Mouse (Mus musculus): ENCODE measurements around the gene Gga1.
"Not testable (repeated sequence)": the region's sequence is repeated elsewhere in the genome, so short reads cannot be mapped to it uniquely, and the experiment has no call there.

Gga1 gene

DNA sequence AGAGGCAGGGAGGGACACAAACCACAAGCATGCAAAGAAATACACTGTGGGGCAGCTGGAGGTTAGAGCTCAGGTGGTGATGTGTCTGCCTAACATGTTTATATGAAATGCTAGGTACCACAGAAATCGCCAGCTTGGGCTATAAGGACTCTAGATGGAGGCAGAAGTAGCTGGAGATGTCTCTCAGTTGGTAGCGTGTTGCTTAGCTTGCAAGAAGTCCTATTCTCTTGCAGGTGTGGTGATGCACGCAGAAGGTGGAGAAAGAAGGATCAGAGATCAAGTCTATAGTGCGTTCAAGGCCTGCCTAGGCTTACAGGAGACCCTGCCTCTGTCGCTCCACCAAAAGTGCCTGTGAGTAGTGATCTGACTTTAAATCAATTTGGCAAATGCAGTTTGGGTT lies 1.5 kb upstream of the Gga1 start:
- no peak for DNase-seq (ENCODE audit: extremely low spot score)

DNA sequence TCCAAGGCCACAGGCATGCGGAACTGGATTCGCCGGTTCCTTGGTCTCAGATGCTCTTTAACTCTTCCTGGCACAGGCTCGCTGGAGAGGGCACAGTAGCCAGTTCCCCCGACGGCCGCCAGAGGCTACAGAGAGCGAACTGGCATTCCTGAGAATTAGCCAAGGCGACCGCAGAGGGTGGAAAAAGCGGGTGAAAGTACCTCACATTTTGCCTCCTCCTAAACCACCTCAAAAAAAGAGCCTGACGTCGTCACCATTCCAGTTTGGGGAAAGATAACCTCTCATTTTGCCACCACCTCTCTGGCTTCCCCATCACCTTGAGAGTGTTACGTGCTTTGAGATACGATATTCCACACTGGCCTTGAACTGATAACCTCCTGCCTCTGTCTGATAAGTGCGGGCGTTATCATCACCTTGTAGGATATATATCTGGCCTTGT lies 713 bp upstream of the Gga1 start:
- peak; percentile 87 for DNase-seq (ENCODE audit: extremely low spot score)

DNA sequence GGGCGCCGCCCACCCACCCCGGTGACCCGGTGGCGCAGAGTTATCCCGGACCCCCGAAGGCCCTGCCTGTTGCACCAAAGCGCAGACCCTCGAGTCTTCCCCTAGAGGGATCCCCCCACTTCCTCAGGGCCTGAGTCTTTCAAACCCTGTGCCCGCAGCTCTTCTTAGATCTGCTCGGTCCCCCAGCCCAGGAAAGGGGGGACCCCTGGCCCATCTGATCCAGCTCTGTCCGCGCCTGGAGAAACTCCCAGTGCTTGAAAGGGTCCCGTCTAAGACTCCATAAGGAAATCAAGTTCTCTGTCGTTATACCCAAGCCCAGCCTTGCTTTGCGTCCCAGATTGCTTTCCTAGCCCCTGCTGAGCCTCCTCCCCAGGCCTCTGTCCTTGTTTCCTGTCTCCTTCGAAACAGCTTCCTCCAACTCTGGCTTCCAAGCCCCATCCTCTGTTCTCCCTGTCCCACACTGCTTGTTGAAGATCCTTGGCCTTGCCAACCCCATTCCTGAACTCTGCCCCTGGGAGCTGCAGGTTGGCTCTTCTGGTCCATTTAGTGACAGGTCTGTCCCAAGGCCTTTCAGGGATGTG lies 910 bp downstream of the Gga1 start:
- DNase-seq (ENCODE audit: extremely low spot score), result no peak

DNA sequence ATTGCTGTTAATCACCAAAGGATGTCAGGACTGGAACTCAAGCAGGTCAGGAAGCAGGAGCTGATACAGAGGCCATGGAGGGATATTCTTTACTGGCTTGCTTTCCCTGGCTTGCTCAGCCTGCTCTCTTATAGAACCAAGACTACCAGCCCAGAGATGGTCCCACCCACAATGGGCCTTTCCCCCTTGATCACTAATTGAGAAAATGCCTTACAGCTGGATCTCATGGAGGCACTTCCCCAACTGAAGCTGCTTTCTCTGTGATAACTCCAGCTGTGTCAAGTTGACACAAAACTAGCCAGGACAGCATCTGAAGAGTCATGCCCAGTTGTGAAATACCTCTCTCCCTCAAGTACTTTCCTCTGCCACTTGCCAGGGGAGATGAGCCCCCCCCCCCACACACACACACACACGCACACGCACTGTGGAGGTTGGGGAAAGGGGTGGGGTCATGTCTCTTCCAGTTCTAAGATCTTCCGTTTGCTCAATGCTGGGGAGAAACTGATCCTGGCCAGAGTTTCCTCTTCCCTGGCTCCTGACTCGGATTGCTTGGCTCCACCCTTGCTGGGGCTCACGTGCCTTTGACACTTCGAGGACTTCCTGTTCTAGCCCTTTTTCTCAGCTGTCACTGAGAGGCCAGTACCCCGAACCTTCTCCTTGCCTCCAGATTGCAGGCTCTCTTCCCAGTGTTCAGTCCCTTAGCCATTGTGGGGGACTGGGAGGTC lies 2.0 kb downstream of the Gga1 start:
- DNase-seq (ENCODE audit: extremely low spot score), result not testable (repeated sequence)

DNA sequence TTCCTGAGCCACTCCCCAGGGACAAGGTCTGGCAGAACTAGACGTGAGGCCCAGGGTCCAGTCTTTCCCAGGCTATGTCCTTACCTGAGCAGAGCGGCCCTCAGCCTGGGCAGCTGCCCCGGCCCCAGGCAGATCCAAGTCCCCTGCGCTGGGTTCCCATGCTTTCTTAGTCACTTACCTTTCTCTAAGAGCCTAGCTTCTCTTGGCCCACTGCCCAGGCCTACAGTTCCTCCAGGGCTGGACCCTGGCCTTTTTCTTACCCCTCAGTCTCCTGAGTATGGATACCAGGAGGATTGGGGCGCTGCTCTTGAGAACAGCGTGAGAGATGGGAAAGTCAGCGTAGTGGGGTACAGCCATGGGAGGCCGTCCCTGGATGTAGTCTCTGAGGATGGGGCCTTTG lies 3.4 kb downstream of the Gga1 start:
- no peak for DNase-seq (ENCODE audit: extremely low spot score)

DNA sequence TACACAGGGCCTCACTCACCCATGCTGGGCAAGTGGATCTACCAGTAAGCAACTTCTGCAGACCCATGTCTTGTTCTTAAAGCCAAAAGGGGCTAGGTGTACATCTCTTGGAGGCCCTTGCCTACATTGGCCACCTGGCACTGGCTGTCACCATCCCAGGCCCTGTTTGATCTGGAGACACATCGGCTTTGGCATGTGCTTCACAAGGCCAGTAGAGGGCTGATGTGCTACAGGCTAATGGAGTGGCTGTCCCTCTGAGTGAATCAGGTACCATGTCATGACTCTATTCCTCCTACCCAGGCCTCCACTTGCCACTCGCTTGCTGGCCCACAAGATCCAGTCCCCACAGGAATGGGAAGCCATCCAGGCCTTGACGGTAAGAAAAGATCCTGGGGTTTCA lies 4.8 kb downstream of the Gga1 start:
- DNase-seq (ENCODE audit: extremely low spot score), result no peak

DNA sequence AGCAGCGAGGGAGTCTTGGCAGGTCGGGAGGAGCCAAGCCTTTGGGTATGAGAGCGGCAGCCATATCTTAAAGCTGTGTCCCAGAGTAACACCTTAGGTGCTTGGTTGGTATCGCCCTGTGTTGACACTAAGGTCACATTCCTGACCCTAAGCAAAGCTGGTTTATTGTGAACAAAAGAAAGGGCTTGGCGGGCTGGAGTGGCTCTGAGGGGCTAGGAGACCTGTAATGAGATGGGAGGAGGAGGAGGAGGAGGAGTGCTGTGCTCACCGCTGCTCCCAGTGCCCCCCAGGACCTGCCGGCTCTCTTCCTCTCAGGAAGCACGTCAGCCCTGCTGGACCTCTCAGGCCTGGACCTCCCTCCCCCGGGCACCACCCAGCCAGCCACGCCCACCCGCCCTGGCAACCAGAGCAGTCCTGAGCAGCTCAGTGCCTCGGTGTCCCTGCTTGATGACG lies 12.4 kb downstream of the Gga1 start:
- DNase-seq (ENCODE audit: extremely low spot score), result peak; percentile 49

DNA sequence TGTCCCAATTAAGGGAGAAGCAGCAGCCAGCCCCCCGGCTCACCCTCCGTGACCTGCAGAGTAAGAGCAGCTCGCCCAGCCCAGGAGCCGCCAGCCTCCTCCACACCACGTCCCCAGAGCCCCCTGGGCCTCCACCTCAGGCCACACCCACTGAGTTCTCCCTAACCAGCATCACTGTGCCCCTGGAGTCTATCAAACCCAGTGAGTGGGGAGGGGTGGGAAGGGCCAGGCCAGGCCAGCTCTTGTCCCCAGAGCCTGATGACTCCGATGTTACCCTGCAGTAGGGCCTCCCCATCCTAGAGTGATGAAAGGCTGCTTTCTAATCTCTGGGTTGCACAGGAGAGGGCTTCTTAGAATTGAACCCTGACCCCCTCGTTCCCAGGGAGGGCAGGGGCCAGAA lies 15.4 kb downstream of the Gga1 start:
- no peak for DNase-seq (ENCODE audit: extremely low spot score)

DNA sequence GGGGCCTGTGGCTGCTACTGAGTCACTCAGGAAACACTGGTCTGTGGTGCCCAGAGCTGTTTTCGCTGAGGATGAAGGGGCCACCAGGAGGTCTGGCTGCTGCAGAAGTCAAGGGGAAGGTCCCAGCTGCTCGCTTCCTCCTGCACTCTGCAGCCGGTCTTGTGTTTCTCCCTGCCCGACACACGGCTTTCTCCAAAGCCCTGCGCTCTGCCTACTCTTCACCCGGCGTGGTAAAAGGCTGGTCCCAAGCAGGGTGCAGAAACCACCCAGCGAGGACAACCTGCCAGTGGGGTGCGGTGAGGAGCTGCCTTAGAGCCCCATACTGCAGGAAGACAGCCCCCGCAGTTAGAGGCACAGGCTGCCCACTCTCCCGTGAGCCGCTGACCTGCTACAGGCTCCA lies 17.7 kb downstream of the Gga1 start:
- no peak for DNase-seq (ENCODE audit: extremely low spot score)

DNA sequence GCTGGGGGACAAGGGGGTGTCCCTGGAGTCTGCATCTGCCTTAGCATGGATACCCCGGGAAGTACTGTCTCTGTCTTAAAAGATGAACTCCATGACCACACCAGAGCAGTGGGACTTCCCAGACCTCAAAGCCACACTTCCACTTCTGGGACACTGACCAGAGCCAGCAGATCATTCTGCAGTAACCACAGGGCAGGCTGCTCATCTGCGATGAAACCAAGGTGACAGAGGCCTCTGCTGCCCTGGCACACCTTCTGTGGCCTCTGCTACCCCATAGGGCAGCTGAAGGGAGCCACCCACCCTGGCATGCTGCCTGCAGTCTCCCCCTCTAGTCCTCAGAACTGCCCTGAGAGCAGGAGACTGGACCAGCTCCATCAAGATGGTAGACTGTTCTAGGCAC lies 18.8 kb downstream of the Gga1 start:
- DNase-seq (ENCODE audit: extremely low spot score), result no peak

DNA sequence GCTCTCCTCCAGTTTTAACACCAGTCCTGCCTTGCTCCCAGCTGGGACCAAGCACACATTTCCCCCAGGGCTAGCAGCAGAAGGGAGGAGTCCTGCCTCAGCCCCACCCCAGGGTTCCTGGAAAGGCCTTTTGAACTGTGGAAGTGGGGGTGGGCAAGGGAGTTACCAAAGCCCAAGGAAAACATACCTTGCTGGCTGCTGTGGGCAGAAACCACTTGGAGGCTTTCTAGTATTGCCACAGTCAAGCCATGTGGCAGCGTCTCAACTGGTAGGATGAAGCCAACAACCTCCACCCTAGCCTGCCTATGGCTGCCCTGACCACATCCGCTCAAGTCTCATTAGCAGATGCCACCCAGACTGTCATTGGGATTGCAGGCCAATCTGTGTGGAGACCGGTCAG lies 19.2 kb downstream of the Gga1 start:
- DNase-seq (ENCODE audit: extremely low spot score), result no peak

DNA sequence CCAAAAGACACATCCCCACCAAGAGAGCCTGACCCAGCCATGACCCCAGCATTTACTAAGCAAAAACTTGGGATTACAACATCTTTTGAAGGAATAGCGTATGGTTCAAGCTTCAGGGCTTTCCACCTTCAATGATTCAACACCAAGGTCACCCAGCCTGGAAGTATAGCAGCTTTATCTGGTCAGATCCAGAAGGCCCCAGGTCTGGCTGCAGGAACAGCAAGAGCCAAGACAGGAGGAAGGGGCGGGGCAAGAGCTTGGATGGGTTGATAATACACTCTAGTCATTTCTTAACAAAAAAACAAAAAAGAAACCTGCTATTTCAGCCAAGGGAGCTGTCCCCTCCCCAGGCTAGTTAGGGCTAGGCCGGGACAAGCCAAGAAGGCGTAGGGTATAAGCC lies 20.5 kb downstream of the Gga1 start:
- no peak for DNase-seq (ENCODE audit: extremely low spot score)

DNA sequence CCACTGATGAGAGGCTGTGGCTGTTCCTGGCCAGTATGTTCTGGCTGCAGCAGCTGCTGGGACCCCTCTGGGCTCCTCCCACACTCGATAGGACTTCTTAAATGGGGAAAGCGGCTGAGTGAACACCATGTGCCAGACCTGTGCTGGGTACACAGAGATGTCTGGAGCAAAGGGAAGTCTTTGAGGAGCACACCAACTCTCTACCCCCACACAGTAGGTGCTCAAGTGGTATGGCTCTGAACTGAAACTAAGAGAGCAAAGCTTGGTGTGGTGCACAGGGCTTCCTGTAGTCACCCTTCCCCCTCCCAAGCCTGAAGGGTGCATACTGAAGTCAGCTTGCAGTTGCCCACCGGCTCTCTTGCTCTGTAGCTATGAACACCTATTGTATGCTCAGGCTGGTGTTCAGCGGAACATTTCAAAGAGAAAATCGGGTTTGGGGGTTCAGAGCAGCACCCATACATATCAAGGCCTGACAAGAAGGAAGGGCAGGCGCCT lies 21.6 kb downstream of the Gga1 start:
- DNase-seq (ENCODE audit: extremely low spot score), result no peak

DNA sequence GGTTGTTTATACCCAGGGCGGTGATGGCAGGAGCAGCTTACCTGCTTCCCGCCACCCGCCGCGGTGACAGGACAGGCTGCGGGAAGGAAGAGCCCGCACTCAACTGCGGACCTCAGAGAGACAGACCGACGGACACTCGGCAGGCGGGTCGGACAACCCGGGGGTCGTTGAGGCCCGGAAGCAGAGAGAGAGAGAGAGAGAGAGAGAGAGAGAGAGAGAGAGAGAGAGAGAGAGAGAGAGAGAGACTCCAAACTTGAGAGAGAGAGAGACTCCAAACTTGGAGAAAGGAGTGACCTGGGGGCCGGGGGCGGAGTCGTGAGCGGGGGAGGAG lies 22.4 kb downstream of the Gga1 start, which contains the start of gene Gm49510:
TSS of gene Gm49510 (plus strand) at position 259 of the 331 bp plus-strand sequence.
- no peak for DNase-seq (ENCODE audit: extremely low spot score)

DNA sequence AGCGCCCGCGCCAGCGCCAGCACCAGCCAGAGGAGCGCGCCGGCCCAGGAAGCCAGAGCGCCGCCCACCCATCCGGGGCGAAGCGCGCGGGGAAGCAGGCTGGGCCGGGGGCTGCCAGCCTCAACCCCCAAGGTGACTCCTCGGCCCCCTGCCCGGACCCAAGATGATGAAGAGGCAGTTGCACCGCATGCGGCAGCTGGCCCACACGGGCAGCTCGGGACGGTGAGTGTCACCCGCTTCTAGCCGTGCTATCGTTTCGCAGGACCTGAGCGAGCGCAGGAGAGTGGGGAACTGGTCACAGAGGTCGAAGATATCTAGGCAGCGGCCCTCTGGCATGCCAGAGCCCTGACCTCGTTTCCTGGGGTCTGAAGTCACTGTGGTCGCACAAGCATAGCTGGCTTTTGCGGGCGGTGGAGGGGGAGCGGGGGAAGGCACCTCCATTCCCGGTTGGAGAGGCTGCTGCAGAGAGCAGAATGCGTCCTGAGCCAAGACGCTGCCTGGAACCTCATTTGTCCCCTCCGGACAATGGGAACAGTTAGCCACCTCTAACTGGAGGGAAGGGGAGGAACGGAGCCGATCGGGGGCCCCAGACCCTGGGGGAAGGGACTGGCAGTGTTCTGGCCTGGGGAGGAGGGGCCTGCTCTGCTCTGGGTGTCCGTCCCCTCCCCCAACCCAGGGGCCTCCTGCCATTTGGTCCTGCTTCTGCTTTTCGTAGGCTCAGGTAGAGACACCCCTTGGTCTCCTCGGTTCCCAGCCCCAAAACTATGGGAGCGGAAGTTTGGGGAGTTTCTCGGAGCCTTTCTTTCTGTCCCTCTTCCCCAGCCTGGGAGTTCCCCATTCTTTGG lies 23.0 kb downstream of the Gga1 start, which contains the start of gene Sh3bp1:
TSS of gene Sh3bp1 (plus strand) at position 29 of the 845 bp plus-strand sequence.
- peak; percentile 74 for DNase-seq (ENCODE audit: extremely low spot score)

DNA sequence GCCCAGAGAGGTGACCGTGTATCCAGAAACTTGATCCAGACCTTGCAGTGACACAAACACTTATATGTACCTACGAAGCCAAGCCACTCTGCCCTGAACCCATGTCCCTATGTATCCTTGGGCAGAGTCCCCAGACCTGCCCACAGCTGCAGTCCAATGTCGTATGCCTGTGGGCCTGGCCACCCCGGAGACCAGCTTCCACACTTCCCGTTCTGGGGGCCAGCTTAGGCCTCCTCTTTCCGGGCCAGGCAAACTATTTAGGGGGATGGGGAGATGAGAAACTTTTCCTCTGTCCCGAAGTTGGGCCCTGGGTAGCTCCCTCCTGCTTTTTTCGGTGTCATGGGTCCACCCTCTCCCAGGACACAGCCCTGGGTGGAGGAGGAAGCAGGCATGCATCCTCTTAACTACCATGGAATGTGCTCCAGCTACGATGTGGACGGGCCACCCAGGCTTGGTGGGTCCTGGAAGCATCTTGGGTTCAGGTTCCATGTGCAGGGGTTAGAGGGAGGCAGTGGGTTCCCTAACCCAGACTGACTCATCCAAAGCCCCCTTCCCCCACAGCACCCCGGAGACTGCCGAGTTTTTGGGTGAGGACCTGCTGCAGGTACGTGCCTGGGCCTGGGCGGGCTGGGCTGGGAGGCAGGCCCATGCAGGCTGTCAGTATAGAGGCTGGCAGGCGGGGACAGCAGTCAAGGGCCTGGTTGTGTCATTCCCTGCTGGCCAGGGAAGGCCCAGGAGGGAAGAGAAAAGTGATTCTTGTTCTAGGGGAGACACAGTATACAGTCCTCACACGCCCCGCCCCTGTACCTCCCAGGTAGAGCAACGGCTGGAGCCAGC lies 23.8 kb downstream of the Gga1 start:
- no peak for DNase-seq (ENCODE audit: extremely low spot score)

DNA sequence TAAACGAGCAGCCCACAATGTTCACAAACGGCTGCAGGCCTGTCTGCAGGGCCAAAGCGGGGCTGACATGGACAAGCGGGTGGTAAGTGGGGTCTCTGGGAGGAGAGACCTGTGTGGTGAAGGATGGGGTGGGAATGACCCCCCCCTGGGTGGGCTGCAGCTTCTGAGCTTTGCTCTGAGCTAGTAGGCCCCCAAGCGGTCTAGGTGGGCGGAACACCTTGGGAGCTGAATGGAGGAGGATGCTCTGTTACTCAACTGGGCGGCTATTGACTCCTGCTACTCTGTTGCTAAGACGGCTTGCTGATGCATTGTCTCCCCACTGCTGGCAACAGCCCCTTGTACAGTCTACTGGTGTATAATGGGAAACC lies 24.4 kb downstream of the Gga1 start:
- DNase-seq (ENCODE audit: extremely low spot score), result no peak

DNA sequence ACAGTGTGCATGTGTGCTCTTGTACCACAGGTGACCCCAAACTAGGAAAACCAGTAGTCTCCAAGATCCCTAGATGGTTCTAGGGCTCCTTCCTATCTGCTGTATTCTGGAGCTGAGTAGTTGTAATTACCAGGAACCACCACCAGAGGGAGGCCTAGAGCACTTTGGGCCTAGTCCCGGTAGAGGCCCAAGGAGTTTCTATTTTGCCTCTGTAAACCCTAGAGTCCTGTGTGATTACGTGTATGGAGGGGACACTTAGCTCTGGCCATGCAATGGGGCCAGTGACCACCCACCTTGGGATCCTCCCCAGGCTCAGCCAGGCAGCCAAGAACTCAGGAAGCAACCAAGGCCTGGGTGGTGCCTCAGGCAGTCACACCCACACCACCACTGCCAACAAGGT lies 26.3 kb downstream of the Gga1 start:
- DNase-seq (ENCODE audit: extremely low spot score), result peak; percentile 78

DNA sequence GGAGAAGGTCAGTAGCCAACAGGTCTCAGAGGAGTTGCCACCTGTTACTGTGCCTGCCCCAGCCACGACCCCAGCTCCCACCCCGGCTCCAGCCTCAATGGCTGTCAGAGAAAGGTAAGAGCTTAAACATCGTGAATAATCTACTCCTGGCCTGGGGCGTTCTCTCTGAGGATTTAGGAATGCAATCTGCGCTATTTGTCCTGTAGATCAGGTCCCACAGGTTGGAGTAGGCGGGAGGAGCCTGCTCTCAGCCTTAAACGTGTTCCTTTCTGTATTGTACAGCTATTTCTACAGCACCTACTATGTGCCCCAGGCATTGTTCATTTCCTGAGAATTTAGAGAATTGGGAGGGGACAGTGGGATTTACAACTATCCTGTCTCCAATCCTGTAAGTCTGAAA lies 31.4 kb downstream of the Gga1 start:
- no peak for DNase-seq (ENCODE audit: extremely low spot score)

DNA sequence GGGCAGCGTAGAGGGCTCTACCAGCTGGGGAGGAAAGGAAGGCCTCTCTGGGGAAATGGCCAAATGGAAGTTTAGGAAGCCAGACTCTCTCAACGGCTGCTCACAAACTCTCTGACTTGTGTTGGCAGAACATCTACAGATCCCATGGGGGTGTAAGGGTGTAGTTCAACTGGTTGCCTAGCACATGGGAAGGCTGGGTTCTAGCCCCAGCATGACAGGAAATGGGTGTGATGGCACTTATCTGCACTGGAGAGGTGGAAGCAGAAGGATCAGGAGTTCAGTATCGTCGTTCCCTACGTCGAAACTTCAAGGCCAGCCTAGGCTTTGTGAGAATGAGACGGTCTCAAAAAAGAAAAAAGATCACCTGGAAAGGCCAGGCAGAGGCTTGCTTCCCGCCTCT lies 32.0 kb downstream of the Gga1 start:
- no peak for DNase-seq (ENCODE audit: extremely low spot score)

DNA sequence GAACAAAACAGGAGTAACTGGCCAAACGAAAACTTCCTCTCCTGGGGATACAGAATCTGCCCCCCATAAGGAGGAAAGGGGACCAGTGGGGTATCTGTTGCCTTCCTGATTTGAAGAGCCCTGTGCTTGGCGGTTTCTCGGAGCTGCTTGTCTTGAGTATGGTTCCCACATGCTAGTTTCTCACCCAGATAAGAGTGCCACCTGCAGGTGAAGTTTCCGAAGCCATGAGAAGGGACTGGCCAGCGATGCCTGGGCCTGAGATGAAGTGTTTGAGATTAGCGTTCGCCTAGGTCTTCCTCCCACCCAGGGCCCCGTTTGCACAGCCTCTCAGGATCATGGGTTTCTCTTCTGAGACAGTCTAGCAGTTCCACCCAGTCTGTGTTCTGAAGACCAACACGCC lies 35.0 kb downstream of the Gga1 start:
- no peak for DNase-seq (ENCODE audit: extremely low spot score)

DNA sequence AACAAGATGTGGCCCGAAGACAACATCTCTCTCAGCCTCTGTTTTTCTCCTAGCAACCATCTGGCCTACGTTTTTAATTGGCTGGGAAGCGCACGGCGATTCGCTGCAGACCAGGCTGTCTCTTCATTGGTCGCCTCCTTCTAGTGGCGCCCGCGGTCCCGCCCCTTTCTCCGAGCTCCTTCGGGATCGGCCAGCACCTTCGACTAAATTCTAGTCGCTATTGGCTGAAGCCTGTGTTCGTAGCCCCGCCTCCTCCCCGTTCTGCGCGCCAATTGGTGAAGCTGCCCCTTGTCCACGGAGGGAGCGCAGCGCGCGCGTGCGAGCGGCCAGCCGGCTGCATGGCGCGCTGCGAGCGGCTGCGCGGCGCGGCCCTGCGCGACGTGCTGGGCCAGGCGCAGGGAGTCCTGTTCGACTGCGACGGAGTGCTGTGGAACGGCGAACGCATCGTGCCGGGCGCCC lies 36.7 kb downstream of the Gga1 start, which contains the start of gene Pdxp:
TSS of gene Pdxp (plus strand) at position 288 of the 459 bp plus-strand sequence.
- DNase-seq (ENCODE audit: extremely low spot score), result peak; percentile 97

All from embryo, embryonic 9.5 days (tissue).